8 mouse cellular contexts compared by ENCODE assay signal in genomic region chr13:98263458-98263987, GRCm38 (mm10). TPM values are rescaled to one million over a fixed set of nuclear protein-coding genes. Genes with fewer than 3 reads are reported as not detected.
DNase-seq lines count a peak whose midpoint lies in the region; ATAC-seq and TF ChIP-seq lines count a peak whose summit lies in the region.

No protein-coding gene starts in this region.

- ATAC-seq in intestine, embryonic 15.5 days: peak; percentile 27; the same call in 1 of the 2 replicates
- ATAC-seq in neural tube, embryonic 12.5 days (ENCODE audit: low FRiP score, low read depth): no peak; the same call in 1 of the 2 replicates

- H3K4me2 ChIP-seq in intestine, embryonic 15.5 days (replicated peaks): peak overlapping the region; percentile 63
- H3K4me2 ChIP-seq in neural tube, embryonic 12.5 days (replicated peaks): peak overlapping the region; percentile 78

- peaks cover 33% of the 10 kb centered on the region for H3K36me3 ChIP-seq in embryonic facial prominence, embryonic 10.5 days (replicated peaks)
- no peaks in the 10 kb centered on the region for H3K36me3 ChIP-seq in intestine, embryonic 15.5 days
- peaks cover 20% of the 10 kb centered on the region for H3K36me3 ChIP-seq in neural tube, embryonic 12.5 days

- TF ChIP-seq POLR2A in lung, adult 2 months (IDR thresholded peaks at IDR 0.05; ENCODE audit: borderline replicate concordance, extremely low read depth, low read depth, low read length): no peak

- H3K9me3 ChIP-seq in embryonic facial prominence, embryonic 10.5 days: no peaks in the 10 kb centered on the region
- no peaks in the 10 kb centered on the region for H3K9me3 ChIP-seq in intestine, embryonic 15.5 days
- H3K9me3 ChIP-seq in neural tube, embryonic 12.5 days: no peaks in the 10 kb centered on the region

- no peak for TF ChIP-seq CTCF in lung, adult 2 months (IDR thresholded peaks at IDR 0.05; ENCODE audit: insufficient read depth, low read length)

- H3K9ac ChIP-seq in intestine, embryonic 15.5 days: peak overlapping the region; percentile 76
- peak overlapping the region; percentile 79 for H3K9ac ChIP-seq in neural tube, embryonic 12.5 days

- H3K4me3 ChIP-seq in lung, adult 2 months (replicated peaks; ENCODE audit: extremely low read depth, low read depth, low read length): peak overlapping the region; percentile 68
- H3K4me3 ChIP-seq in embryonic facial prominence, embryonic 10.5 days: peak overlapping the region; percentile 96
- H3K4me3 ChIP-seq in intestine, embryonic 15.5 days (replicated peaks): peak overlapping the region; percentile 84
- peak overlapping the region; percentile 80 for H3K4me3 ChIP-seq in neural tube, embryonic 12.5 days

- peak overlapping the region; percentile 92 for H3K27ac ChIP-seq in embryonic facial prominence, embryonic 10.5 days (replicated peaks)
- H3K27ac ChIP-seq in intestine, embryonic 15.5 days: peak overlapping the region; percentile 95
- peak overlapping the region; percentile 84 for H3K27ac ChIP-seq in neural tube, embryonic 12.5 days

- DNase-seq in lung, adult 2 months: no peak
- DNase-seq in lung, postnatal 14 days: no peak
- DNase-seq in embryonic facial prominence, embryonic 10.5 days (ENCODE audit: low spot score): no peak
- DNase-seq in thymus, postnatal 25 days: no peak
- DNase-seq in urinary bladder, postnatal 25 days (ENCODE audit: low spot score): no peak
- no peak for DNase-seq in kidney, postnatal 25 days

- peaks cover 11% of the 10 kb centered on the region for H3K4me1 ChIP-seq in lung, adult 2 months (ENCODE audit: control insufficient read depth, insufficient read depth, low read length)
- peaks cover 23% of the 10 kb centered on the region for H3K4me1 ChIP-seq in embryonic facial prominence, embryonic 10.5 days
- H3K4me1 ChIP-seq in intestine, embryonic 15.5 days (replicated peaks): peaks cover 10% of the 10 kb centered on the region
- peaks cover 20% of the 10 kb centered on the region for H3K4me1 ChIP-seq in neural tube, embryonic 12.5 days

- WGBS in lung, adult 2 months: 1% methylated on average over 16 of the region's 16 CpGs
- 2% methylated on average over 16 of the region's 16 CpGs for WGBS in embryonic facial prominence, embryonic 10.5 days
- 1% methylated on average over 16 of the region's 16 CpGs for WGBS in intestine, embryonic 15.5 days
- 1% methylated on average over 16 of the region's 16 CpGs for WGBS in neural tube, embryonic 12.5 days

- H3K27me3 ChIP-seq in embryonic facial prominence, embryonic 10.5 days (replicated peaks; ENCODE audit: low read depth, poor library complexity, severe bottlenecking): no peaks in the 10 kb centered on the region
- no peaks in the 10 kb centered on the region for H3K27me3 ChIP-seq in intestine, embryonic 15.5 days (replicated peaks)
- no peaks in the 10 kb centered on the region for H3K27me3 ChIP-seq in neural tube, embryonic 12.5 days (replicated peaks)

RNA-seq across cellular contexts. Expression of gene Ankra2, which starts 0.6 kb away (rescaled TPM):
- polyA plus RNA-seq in lung, adult 2 months (2012; rRNA removed): 10.9 and 11.8 TPM in 2 replicates
- 15.6 and 16.1 TPM in 2 replicates for polyA plus RNA-seq in embryonic facial prominence, embryonic 10.5 days (2016; fragmentation: Nextera tagmentation; extraction: Ambion mirVana)
- 22.2 and 22.5 TPM in 2 replicates for polyA plus RNA-seq in intestine, embryonic 15.5 days (2015; fragmentation: Nextera tagmentation; extraction: Ambion mirVana)
- 41.4 and 46.1 TPM in 2 replicates for polyA plus RNA-seq in neural tube, embryonic 12.5 days (2016; fragmentation: Nextera tagmentation; extraction: Ambion mirVana)

RNA-seq across cellular contexts. Expression of gene Utp15, which starts 0.7 kb away (rescaled TPM):
- polyA plus RNA-seq in lung, adult 2 months (2012; rRNA removed): 4.2 and 6.8 TPM in 2 replicates
- 52.6 and 55.2 TPM in 2 replicates for polyA plus RNA-seq in embryonic facial prominence, embryonic 10.5 days (2016; fragmentation: Nextera tagmentation; extraction: Ambion mirVana)
- polyA plus RNA-seq in intestine, embryonic 15.5 days (2015; fragmentation: Nextera tagmentation; extraction: Ambion mirVana): 34.0 and 35.7 TPM in 2 replicates
- 33.6 and 34.9 TPM in 2 replicates for polyA plus RNA-seq in neural tube, embryonic 12.5 days (2016; fragmentation: Nextera tagmentation; extraction: Ambion mirVana)

RNA-seq across cellular contexts. Expression of gene Gm21976, which starts 16.2 kb away (rescaled TPM):
- polyA plus RNA-seq in lung, adult 2 months (2012; rRNA removed): 0.28 TPM in 1 of 2 replicates, not detected in the other
- polyA plus RNA-seq in embryonic facial prominence, embryonic 10.5 days (2016; fragmentation: Nextera tagmentation; extraction: Ambion mirVana): not detected in 2 replicates
- polyA plus RNA-seq in intestine, embryonic 15.5 days (2015; fragmentation: Nextera tagmentation; extraction: Ambion mirVana): not detected in 2 replicates
- not detected in 2 replicates for polyA plus RNA-seq in neural tube, embryonic 12.5 days (2016; fragmentation: Nextera tagmentation; extraction: Ambion mirVana)

RNA-seq across cellular contexts. Expression of gene Btf3, which starts 53.3 kb away (rescaled TPM):
- 119 and 162 TPM in 2 replicates for polyA plus RNA-seq in lung, adult 2 months (2012; rRNA removed)
- polyA plus RNA-seq in embryonic facial prominence, embryonic 10.5 days (2016; fragmentation: Nextera tagmentation; extraction: Ambion mirVana): 764 and 773 TPM in 2 replicates
- 620 and 754 TPM in 2 replicates for polyA plus RNA-seq in intestine, embryonic 15.5 days (2015; fragmentation: Nextera tagmentation; extraction: Ambion mirVana)
- polyA plus RNA-seq in neural tube, embryonic 12.5 days (2016; fragmentation: Nextera tagmentation; extraction: Ambion mirVana): 648 and 669 TPM in 2 replicates

RNA-seq across cellular contexts. Expression of gene Arhgef28, which starts 57.3 kb away (rescaled TPM):
- polyA plus RNA-seq in lung, adult 2 months (2012; rRNA removed): 14.6 and 16.0 TPM in 2 replicates
- polyA plus RNA-seq in embryonic facial prominence, embryonic 10.5 days (2016; fragmentation: Nextera tagmentation; extraction: Ambion mirVana): 8.4 and 9.6 TPM in 2 replicates
- 15.6 and 18.1 TPM in 2 replicates for polyA plus RNA-seq in intestine, embryonic 15.5 days (2015; fragmentation: Nextera tagmentation; extraction: Ambion mirVana)
- polyA plus RNA-seq in neural tube, embryonic 12.5 days (2016; fragmentation: Nextera tagmentation; extraction: Ambion mirVana): 11.4 and 11.7 TPM in 2 replicates
